Mouse (Mus musculus): ENCODE results near the gene Hnrnph3.
A peak's percentile ranks its signal among the peaks of the same experiment; 100 is the strongest.

The Hnrnph3 gene

DNA sequence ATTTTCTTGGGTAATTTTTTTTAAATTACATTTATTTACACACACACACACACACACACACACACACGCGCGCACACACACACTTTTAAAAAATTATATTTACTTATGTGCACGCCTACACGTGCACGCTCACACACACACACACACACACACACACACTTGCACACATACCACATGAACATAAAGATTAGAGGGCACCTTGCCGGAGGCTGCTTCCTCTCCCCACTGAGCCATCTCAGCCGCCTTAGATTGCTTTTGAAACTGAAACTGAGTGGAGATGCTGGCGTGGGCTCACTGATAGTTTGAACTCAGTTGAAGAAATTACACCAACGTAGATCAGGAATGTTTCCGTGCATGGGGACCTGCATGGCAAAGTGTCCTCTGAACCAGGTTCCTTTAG is 39.9 kb downstream of the Hnrnph3 start:
- no peak for DNase-seq (ENCODE audit: low spot score)

- peak; percentile 44 for DNase-seq (ENCODE audit: low spot score)
Measured at GRCm38 (mm10) chr10:62980039-62980954, 43.7 kb downstream of the Hnrnph3 start, which contains the start of gene Rufy2. Rufy2 (plus strand) TSS chr10:62980223.

GRCm38 (mm10) chr10:62979667-62980038 is 44.4 kb downstream of the Hnrnph3 start:
- no peak for DNase-seq (ENCODE audit: low spot score)

- no peak for DNase-seq (ENCODE audit: low spot score)
Measured at GRCm38 (mm10) chr10:62971821-62972220, 52.2 kb downstream of the Hnrnph3 start.

DNA sequence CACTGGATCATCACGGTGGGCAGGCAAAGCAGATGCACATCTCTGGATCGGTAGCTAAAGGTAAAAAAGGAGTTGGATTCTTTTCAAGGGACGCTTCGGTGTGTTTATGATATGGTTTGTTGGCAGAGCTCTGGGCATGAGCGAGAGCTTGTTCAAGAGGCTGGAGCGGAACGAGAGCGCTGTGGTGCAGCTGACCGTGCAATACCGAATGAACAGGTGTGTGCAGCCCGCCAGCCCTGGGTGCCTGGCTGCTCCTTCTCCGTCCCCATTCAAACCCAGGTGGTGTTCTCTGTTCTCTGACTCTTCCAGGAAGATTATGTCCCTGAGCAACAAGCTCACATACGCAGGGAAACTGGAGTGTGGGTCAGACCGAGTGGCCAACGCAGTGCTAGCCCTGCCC is 57.7 kb downstream of the Hnrnph3 start:
- DNase-seq (ENCODE audit: low spot score): no peak

GRCm38 (mm10) chr10:62965796-62966195 is 58.2 kb downstream of the Hnrnph3 start:
- DNase-seq (ENCODE audit: low spot score): no peak
